ENCODE assay signal across 27 mouse cellular contexts in genomic region chr15:12583051-12583450, GRCm38 (mm10).
DNase-seq lines count a peak whose midpoint lies in the region; ATAC-seq and TF ChIP-seq lines count a peak whose summit lies in the region.
"Had no signal": no experiment of that assay in that cellular context is flagged by ENCODE, and none has a peak within 500 bp of the region (broad histone marks: within the 10 kb centered on the region; RNA-seq: fewer than 3 reads in every experiment).

No protein-coding gene starts in this region.

- no peaks in the 10 kb centered on the region for H3K4me1 ChIP-seq in kidney, adult 2 months (ENCODE audit: control insufficient read depth, insufficient read depth, low read length)
- 0 out of 2 replicates have a peak, but pooled peaks cover 3% of the 10 kb centered on the region for H3K4me1 ChIP-seq in kidney, embryonic 14.5 days (ENCODE audit: control insufficient read depth, insufficient read depth, low read length)
- H3K4me1 ChIP-seq in kidney, embryonic 16.5 days (ENCODE audit: insufficient read depth, low read length) = 0 out of 2 replicates have a peak, but pooled peaks cover 5% of the 10 kb centered on the region
- H3K4me1 ChIP-seq in intestine, embryonic 15.5 days (replicated peaks) = no peaks in the 10 kb centered on the region
- no peaks in the 10 kb centered on the region for H3K4me1 ChIP-seq in intestine, postnatal 0 days (replicated peaks; ENCODE audit: control insufficient read depth, insufficient read depth, low read length)
- H3K4me1 ChIP-seq: embryonic facial prominence, embryonic 12.5 days; embryonic facial prominence, embryonic 15.5 days; heart, embryonic 12.5 days; heart, embryonic 15.5 days; hindbrain, embryonic 10.5 days had no signal

- no peak for TF ChIP-seq CTCF in kidney, adult 2 months (conservative IDR thresholded peaks at IDR 0.05; ENCODE audit: insufficient read depth, insufficient read length, low read depth, low read length)
- no peak for TF ChIP-seq CTCF in intestine, postnatal 0 days (IDR thresholded peaks at IDR 0.05; ENCODE audit: low read depth)

- H3K9me3 ChIP-seq in kidney, embryonic 14.5 days (ENCODE audit: control insufficient read depth, low read length) = no peaks in the 10 kb centered on the region
- H3K9me3 ChIP-seq in kidney, embryonic 16.5 days (ENCODE audit: low read length) = no peaks in the 10 kb centered on the region
- no peaks in the 10 kb centered on the region for H3K9me3 ChIP-seq in intestine, embryonic 15.5 days
- H3K9me3 ChIP-seq in intestine, postnatal 0 days (ENCODE audit: control insufficient read depth) = no peaks in the 10 kb centered on the region
- H3K9me3 ChIP-seq: embryonic facial prominence, embryonic 12.5 days; embryonic facial prominence, embryonic 15.5 days; G1E; heart, embryonic 12.5 days; heart, embryonic 15.5 days; hindbrain, embryonic 10.5 days; hindbrain, embryonic 13.5 days had no signal

- no peak overlapping the region for H3K4me2 ChIP-seq in kidney, embryonic 14.5 days (replicated peaks; ENCODE audit: low read depth, low read length)
- H3K4me2 ChIP-seq in kidney, embryonic 16.5 days (replicated peaks; ENCODE audit: low read depth, low read length) = no peak overlapping the region
- H3K4me2 ChIP-seq in intestine, embryonic 15.5 days (replicated peaks) = no peak overlapping the region
- no peak overlapping the region for H3K4me2 ChIP-seq in intestine, postnatal 0 days (replicated peaks; ENCODE audit: low read depth)
- H3K4me2 ChIP-seq: embryonic facial prominence, embryonic 12.5 days; embryonic facial prominence, embryonic 15.5 days; heart, embryonic 12.5 days; heart, embryonic 15.5 days; hindbrain, embryonic 13.5 days had no signal

- 71% methylated on average over 3 of the region's 3 CpGs for WGBS in kidney, adult 2 months
- WGBS in kidney, embryonic 14.5 days = 81% methylated on average over 3 of the region's 3 CpGs
- WGBS in kidney, embryonic 16.5 days = 91% methylated on average over 3 of the region's 3 CpGs
- 66% methylated on average over 3 of the region's 3 CpGs for WGBS in intestine, embryonic 15.5 days
- 33% methylated on average over 3 of the region's 3 CpGs for WGBS in intestine, postnatal 0 days

- no peak for TF ChIP-seq POLR2A in kidney, adult 2 months (IDR thresholded peaks at IDR 0.05; ENCODE audit: low read depth, low read length)

- DNase-seq in kidney, adult 2 months = peak; percentile 68
- DNase-seq in kidney, postnatal 14 days = peak; percentile 20
- DNase-seq in right cerebral cortex, adult 2 months (ENCODE audit: low spot score in 2 of 2) = no peak
- DNase-seq: B cell, adult 2 months; cerebellum, adult 18-20 months; cerebellum, adult 9-10 months; cerebellum, postnatal 14 days; forebrain, postnatal 0 days; gastrocnemius, adult 2 months; gastrocnemius, postnatal 14 days; heart, adult 11 months; heart, postnatal 10 days; heart, postnatal 36 days had no signal

- H3K36me3 ChIP-seq in kidney, adult 2 months (ENCODE audit: control insufficient read depth, insufficient read depth, low read length) = no peaks in the 10 kb centered on the region
- H3K36me3 ChIP-seq in kidney, embryonic 14.5 days (ENCODE audit: control insufficient read depth, insufficient read depth, low read length) = no peaks in the 10 kb centered on the region
- H3K36me3 ChIP-seq in kidney, embryonic 16.5 days (ENCODE audit: insufficient read depth, low read length) = no peaks in the 10 kb centered on the region
- no peaks in the 10 kb centered on the region for H3K36me3 ChIP-seq in intestine, embryonic 15.5 days
- H3K36me3 ChIP-seq in intestine, postnatal 0 days (ENCODE audit: control insufficient read depth, insufficient read depth) = no peaks in the 10 kb centered on the region
- H3K36me3 ChIP-seq: embryonic facial prominence, embryonic 12.5 days; embryonic facial prominence, embryonic 15.5 days; heart, embryonic 12.5 days; heart, embryonic 15.5 days; hindbrain, embryonic 10.5 days; hindbrain, embryonic 13.5 days had no signal

- no peak for ATAC-seq in kidney, embryonic 14.5 days (ENCODE audit: low FRiP score, low TSS enrichment)
- ATAC-seq in kidney, embryonic 16.5 days (ENCODE audit: low FRiP score, low TSS enrichment) = no peak
- peak; percentile 79 for ATAC-seq in intestine, embryonic 15.5 days
- peak; percentile 86 for ATAC-seq in intestine, postnatal 0 days
- ATAC-seq: forebrain, embryonic 14.5 days; forebrain, postnatal 0 days; Patski had no signal

- H3K4me3 ChIP-seq in kidney, adult 2 months (ENCODE audit: insufficient read depth, low read depth, low read length) = no peak overlapping the region
- no peak overlapping the region for H3K4me3 ChIP-seq in kidney, embryonic 14.5 days (ENCODE audit: low read length)
- no peak overlapping the region for H3K4me3 ChIP-seq in kidney, embryonic 16.5 days (ENCODE audit: low read length)
- H3K4me3 ChIP-seq in intestine, embryonic 15.5 days (replicated peaks) = no peak overlapping the region
- H3K4me3 ChIP-seq in intestine, postnatal 0 days (ENCODE audit: low read depth, low read length) = no peak overlapping the region
- H3K4me3 ChIP-seq: embryonic facial prominence, embryonic 12.5 days; embryonic facial prominence, embryonic 15.5 days; gastrocnemius, adult 2 months; heart, embryonic 12.5 days; heart, embryonic 15.5 days; hindbrain, embryonic 10.5 days; hindbrain, embryonic 13.5 days had no signal

- H3K27ac ChIP-seq in kidney, adult 2 months (ENCODE audit: insufficient read depth, low read depth, low read length) = no peak overlapping the region
- no peak overlapping the region for H3K27ac ChIP-seq in kidney, embryonic 14.5 days (ENCODE audit: low read depth, low read length)
- no peak overlapping the region for H3K27ac ChIP-seq in kidney, embryonic 16.5 days (ENCODE audit: low read length)
- no peak overlapping the region for H3K27ac ChIP-seq in intestine, embryonic 15.5 days
- H3K27ac ChIP-seq in intestine, postnatal 0 days (ENCODE audit: low read depth, low read length) = no peak overlapping the region
- H3K27ac ChIP-seq: embryonic facial prominence, embryonic 12.5 days; embryonic facial prominence, embryonic 15.5 days; gastrocnemius, adult 2 months; heart, embryonic 15.5 days; hindbrain, embryonic 10.5 days; hindbrain, embryonic 13.5 days had no signal

- H3K9ac ChIP-seq in kidney, embryonic 14.5 days (ENCODE audit: low read depth, low read length) = no peak overlapping the region
- no peak overlapping the region for H3K9ac ChIP-seq in kidney, embryonic 16.5 days (replicated peaks; ENCODE audit: low read length)
- no peak overlapping the region for H3K9ac ChIP-seq in intestine, embryonic 15.5 days
- no peak overlapping the region for H3K9ac ChIP-seq in intestine, postnatal 0 days (ENCODE audit: low read depth, low read length)
- H3K9ac ChIP-seq: embryonic facial prominence, embryonic 12.5 days; embryonic facial prominence, embryonic 15.5 days; forebrain, postnatal 0 days; heart, embryonic 12.5 days; heart, embryonic 15.5 days; hindbrain, embryonic 13.5 days had no signal

- H3K27me3 ChIP-seq in kidney, adult 2 months (replicated peaks; ENCODE audit: control insufficient read depth, insufficient read depth, low read length) = no peaks in the 10 kb centered on the region
- H3K27me3 ChIP-seq in kidney, embryonic 14.5 days (ENCODE audit: control insufficient read depth, insufficient read depth, low read length) = no peaks in the 10 kb centered on the region
- H3K27me3 ChIP-seq in kidney, embryonic 16.5 days (ENCODE audit: insufficient read depth, low read length) = no peaks in the 10 kb centered on the region
- no peaks in the 10 kb centered on the region for H3K27me3 ChIP-seq in intestine, embryonic 15.5 days (replicated peaks)
- no peaks in the 10 kb centered on the region for H3K27me3 ChIP-seq in intestine, postnatal 0 days (replicated peaks; ENCODE audit: control insufficient read depth, insufficient read depth, low read length)
- H3K27me3 ChIP-seq: CH12.LX; embryonic facial prominence, embryonic 12.5 days; embryonic facial prominence, embryonic 15.5 days; heart, embryonic 12.5 days; heart, embryonic 15.5 days had no signal

Comparison
In these comparisons a context has a peak if more than half of its experiments do, and no peak if none do; other contexts are left out.
1. DNase-seq: peak in kidney, adult 2 months (single experiment) and kidney, postnatal 14 days (single experiment); none in right cerebral cortex, adult 2 months (0 of 2).
2. ATAC-seq: peak in intestine, embryonic 15.5 days (single experiment) and intestine, postnatal 0 days (single experiment); none in kidney, embryonic 14.5 days (single experiment) and kidney, embryonic 16.5 days (single experiment).